Mouse (Mus musculus) embryonic stem cell, embryonic (primary cell): ENCODE data around the gene Myo18a.

Experiments
- CTCF ChIA-PET, 4 experiments: fragments of 300-600 bp in 2 of 4; fragments of 350-600 bp in 2 of 4; sonication (Branson Sonifier 250); formaldehyde crosslinking; loops; one replicate each; lab custom pipeline; 2022; ENCODE audit warnings: inconsistent platforms in 2 of 4; lab: Charles Lee
- POLR2A ChIA-PET, 4 experiments: fragments of 300-600 bp in 2 of 4; fragments of 350-600 bp in 2 of 4; sonication (Branson Sonifier 250); formaldehyde crosslinking; loops; one replicate each; lab custom pipeline; 2022; ENCODE audit warnings: antibody characterized with exemption in 4 of 4, inconsistent platforms in 1 of 4; lab: Charles Lee

Myo18a gene

GRCm38 (mm10) chr11:77783747-77784646 is 21.0 kb downstream of the Myo18a start:
- CTCF ChIA-PET: interaction anchor here (0.6 to 2.3 kb wide), 18 partner anchors 8 to 185 kb away, joined by 3 to 10 read pairs (median 4); partner anchors contain the start of gene Myo18a (in 1 of the 4)
- POLR2A ChIA-PET: interaction anchor here in 3 of 4 experiments (0.9 to 7.0 kb wide), 18 partner anchors 9 to 122 kb away, joined by 3 to 42 read pairs (median 4); partner anchors contain the start of gene Myo18a (in 1 of the 3)

DNA sequence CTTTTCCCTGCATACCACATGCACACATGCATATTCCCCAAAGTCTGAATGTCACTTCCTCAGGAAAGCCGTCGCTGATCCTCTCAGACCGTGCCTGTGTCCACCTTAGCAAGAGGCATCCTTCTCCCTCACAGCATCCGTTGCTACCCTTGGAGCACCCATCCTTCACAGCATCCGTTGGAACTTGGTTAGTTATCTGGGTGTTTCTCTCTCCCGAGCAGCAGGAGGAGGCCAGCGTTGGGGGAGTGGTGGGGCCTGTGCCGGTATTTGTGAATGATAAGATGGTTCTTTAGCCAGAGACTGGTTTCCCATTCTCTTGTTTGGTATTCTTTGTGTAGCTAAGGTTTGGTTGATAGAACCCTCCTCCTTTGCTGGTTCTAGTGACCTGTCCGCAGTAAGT is 21.8 kb downstream of the Myo18a start:
- ChIA-PET POLR2A (interaction anchor here in 3 of 4 experiments (0.6 to 7.0 kb wide), 11 partner anchors 9 to 112 kb away, joined by 3 to 42 read pairs (median 4); no protein-coding TSS in a partner anchor), CTCF (interaction anchor here in 3 of 4 experiments (0.5 to 2.3 kb wide), 11 partner anchors 9 to 184 kb away, joined by 3 to 10 read pairs (median 4); no protein-coding TSS in a partner anchor)

DNA sequence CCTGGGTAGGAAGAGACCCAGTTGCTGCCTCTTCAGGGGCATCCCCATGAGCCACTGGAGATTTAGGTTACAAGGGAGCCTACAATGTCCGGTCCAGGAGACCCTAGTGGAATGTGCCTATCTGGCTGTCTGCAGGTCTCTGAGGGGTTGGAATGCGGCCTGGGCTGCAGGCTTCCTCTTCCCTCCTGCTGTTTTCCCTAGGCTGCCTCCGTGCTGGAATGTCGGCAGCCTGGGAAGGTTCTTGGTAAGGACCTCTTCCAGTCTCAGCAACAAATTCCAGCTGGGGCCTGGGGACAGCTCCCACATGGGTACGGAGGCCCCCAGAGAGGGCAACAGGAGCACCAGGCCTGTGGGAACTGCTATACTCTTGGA is 22.3 kb downstream of the Myo18a start:
- ChIA-PET POLR2A (interaction anchor here in 3 of 4 experiments (0.9 to 7.0 kb wide), 7 partner anchors 10 to 112 kb away, joined by 3 to 42 read pairs (median 6); partner anchors contain the start of gene Nufip2 (in 1 of the 3)), CTCF (interaction anchor here in 3 of 4 experiments (1.0 to 1.6 kb wide), 6 partner anchors 19 to 277 kb away, joined by 3 to 5 read pairs (median 4); no protein-coding TSS in a partner anchor)

DNA sequence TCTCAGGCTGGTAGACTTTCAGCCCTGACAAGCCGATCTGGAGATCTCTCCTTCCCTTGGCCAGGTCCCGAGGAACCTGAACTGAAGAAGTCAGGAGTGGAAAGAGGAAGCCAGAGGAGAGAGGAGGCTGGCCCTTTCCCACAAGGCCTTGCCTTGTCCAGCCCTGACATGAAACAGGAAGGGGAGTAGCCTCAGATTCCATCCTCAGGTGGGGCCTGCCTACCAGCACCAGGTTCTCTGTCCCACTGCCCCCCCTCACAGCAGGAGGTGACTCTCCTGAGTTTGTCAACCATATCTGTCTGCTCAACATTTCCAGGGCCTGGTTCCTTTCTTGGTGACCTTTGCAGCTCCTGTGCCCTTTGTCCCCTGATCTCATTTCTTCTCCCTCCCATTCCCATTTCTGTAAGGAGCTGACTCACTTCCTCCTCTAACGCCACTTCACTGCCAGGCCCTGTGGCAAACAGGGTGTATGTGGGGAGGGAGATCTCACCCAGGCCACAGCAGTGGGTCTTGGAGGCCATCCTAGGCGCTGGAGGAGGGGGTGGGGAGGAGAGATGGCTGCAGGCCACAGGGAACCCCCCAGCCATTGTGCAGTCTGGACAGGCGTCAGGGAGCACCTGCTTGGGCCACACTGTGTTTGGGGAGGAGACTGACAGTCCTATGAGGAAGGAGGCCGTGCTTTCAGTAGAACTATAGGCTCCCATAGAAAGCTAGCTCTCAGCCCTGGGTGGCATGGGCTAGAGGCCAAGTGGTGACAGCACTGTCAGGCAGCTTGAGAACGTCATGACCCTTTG is 22.9 kb downstream of the Myo18a start:
- ChIA-PET POLR2A (interaction anchor here in 3 of 4 experiments (0.7 to 7.0 kb wide), 11 partner anchors 10 to 113 kb away, joined by 3 to 42 read pairs (median 4); partner anchors contain the start of gene Nufip2 (in 2 of the 3)), CTCF (interaction anchor here in 3 of 4 experiments (1.0 to 1.6 kb wide), 7 partner anchors 8 to 278 kb away, joined by 3 to 5 read pairs (median 4); no protein-coding TSS in a partner anchor)

GRCm38 (mm10) chr11:77787707-77788106 is 24.7 kb downstream of the Myo18a start, which contains the start of gene Gm10277:
Gm10277 (minus strand) TSS chr11:77787747.
- ChIA-PET POLR2A (interaction anchor here in 3 of 4 experiments (0.5 to 5.2 kb wide), 5 partner anchors 21 to 571 kb away, joined by 3 to 28 read pairs (median 3); partner anchors contain the start of gene Ssh2 (in 1 of the 3)), CTCF (interaction anchor here in 2 of 4 experiments (1.1 to 1.2 kb wide), 3 partner anchors 24 to 50 kb away, joined by 3 read pairs; partner anchors contain the start of gene Myo18a (in 1 of the 2))

DNA sequence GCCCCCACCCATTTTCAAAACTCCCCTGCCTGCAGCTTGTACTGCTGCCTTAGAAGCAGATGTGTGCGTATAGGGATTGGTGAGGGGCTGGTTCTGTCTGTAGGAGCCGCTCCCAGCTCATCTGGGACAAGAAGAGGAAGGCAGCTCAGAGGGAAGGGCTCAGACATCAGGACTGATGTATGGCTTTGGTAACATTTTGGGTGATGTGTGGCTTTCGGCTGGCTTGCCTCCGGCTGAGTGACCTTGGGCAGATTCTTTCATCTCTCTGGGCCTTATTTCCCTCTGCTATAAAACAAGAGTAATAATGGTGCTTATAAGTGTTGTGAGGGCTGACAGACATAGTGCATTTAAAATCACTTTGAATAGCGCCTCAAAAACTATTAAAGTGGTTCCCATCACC is 26.5 kb downstream of the Myo18a start:
- ChIA-PET POLR2A (interaction anchor here in 3 of 4 experiments (0.6 to 2.2 kb wide), 5 partner anchors 17 to 132 kb away, joined by 3 to 14 read pairs (median 4); partner anchors contain the start of gene Nufip2 (in 1 of the 3)), CTCF (interaction anchor here in 3 of 4 experiments (0.6 to 1.1 kb wide), 3 partner anchors 18 to 159 kb away, joined by 3 to 5 read pairs (median 4); no protein-coding TSS in a partner anchor)

DNA sequence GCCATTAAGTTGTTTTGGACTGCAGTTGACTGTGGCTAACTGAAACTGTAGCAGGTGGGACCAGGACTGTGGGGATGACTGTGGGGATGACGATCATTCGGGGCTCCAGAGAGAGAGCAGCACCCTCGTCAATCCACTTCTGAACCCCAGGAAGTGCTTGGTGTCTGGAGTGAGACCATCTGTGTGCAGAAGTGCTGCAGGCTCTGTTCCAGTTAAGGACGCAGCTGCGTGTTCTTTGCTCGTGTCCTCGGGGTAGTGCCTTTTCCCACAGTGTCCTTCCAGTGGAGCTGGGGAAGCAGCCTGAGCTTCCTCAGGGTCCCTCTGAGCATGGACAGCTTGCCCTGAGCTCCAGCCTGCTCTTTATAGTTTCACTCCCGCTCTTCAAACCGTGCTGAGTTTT is 27.2 kb downstream of the Myo18a start:
- ChIA-PET POLR2A (interaction anchor here in 2 of 4 experiments (0.5 to 2.2 kb wide), 9 partner anchors 15 to 104 kb away, joined by 3 to 14 read pairs (median 3); partner anchors contain the start of genes Myo18a (in 1 of the 2) and Nufip2 (in 1 of the 2)), CTCF (interaction anchor here (0.5 to 1.1 kb wide), 12 partner anchors 25 to 327 kb away, joined by 3 to 7 read pairs (median 3); partner anchors contain the start of gene Myo18a (in 1 of the 4))

DNA sequence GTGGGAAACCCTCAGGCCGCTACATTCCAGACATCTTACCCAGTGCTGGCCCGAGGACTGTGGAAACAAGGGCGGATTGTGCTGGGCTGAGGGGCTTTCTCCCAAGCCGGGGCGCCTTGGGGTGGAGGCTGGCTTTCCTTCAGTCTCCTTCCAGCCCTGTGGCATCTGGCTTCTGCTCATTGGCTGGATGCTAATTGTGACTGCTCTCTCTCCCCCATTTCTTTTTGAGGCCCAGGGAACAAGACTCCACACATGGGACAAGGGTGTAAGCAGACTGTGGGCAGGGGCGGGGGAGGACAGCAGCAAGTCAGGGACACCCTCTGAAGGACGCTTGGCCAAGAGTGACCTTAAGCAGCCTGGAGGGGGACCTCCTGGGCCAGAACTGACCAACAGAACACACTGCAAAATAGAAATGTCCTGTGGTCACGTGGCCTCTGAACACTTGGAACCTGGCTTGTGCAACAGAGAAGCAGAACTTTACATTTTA is 28.2 kb downstream of the Myo18a start:
- POLR2A ChIA-PET: interaction anchor here in 3 of 4 experiments (0.6 to 2.2 kb wide), 10 partner anchors 25 to 489 kb away, joined by 3 to 14 read pairs (median 4); partner anchors contain the start of genes Myo18a (in 1 of the 3) and Nufip2 (in 1 of the 3)
- CTCF ChIA-PET: interaction anchor here in 2 of 4 experiments (0.6 to 1.8 kb wide), 6 partner anchors 10 to 284 kb away, joined by 3 to 5 read pairs (median 4); no protein-coding TSS in a partner anchor

- CTCF ChIA-PET: interaction anchor here in 2 of 4 experiments (0.6 to 1.8 kb wide), 9 partner anchors 9 to 284 kb away, joined by 3 to 10 read pairs (median 4); partner anchors contain the start of gene Myo18a (in 1 of the 2)
- POLR2A ChIA-PET: interaction anchor here in 3 of 4 experiments (0.6 to 2.2 kb wide), 9 partner anchors 25 to 489 kb away, joined by 3 to 7 read pairs (median 3); partner anchors contain the start of gene Myo18a (in 1 of the 3)
These were observed 28.9 kb downstream of the Myo18a start for GRCm38 (mm10) chr11:77791752-77792565.

GRCm38 (mm10) chr11:77792566-77792909 is 29.5 kb downstream of the Myo18a start:
- ChIA-PET CTCF (interaction anchor here (0.5 to 1.8 kb wide), 33 partner anchors 8 to 573 kb away, joined by 3 to 15 read pairs (median 5); partner anchors contain the start of gene Myo18a (in 2 of the 4)), POLR2A (interaction anchor here in 3 of 4 experiments (0.8 to 2.3 kb wide), 17 partner anchors 9 to 120 kb away, joined by 3 to 12 read pairs (median 4); partner anchors contain the start of gene Myo18a (in 1 of the 3))

DNA sequence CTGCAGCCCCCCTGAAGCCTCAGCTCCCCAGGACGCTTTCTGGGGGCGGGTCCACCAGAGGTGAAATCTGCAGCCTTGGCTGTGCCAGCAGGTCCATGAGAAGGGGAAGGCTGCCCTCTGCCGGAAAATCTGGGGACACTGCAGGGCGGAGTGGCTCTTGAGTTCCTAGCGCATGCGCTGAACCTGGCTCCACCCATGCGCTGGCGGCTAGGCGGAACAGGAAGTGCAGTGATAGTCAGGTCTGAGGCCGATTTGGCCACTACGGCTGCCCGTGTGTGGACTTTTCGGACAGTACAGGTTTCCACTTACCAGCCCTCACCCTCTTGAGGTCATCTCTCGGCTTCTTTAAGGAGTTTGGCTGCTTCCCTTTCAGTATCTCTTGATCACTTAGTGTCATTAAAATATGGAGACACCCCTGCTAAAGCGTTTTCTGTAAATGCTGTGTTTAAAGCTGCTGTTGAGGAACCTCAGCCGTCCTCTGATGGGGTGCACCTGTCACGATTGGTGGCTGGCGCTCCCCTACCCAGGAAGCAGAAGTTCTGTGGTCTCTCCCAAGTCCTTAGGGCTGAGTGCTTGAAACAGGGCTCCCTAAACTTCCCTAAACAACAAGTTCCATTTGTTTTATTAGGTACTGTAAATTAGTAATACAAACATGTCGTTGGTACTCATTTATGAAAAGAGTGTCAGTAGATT is 30.3 kb downstream of the Myo18a start:
- POLR2A ChIA-PET: interaction anchor here in 3 of 4 experiments (0.6 to 2.3 kb wide), 18 partner anchors 10 to 120 kb away, joined by 3 to 12 read pairs (median 4); partner anchors contain the start of gene Myo18a (in 1 of the 3)
- CTCF ChIA-PET: interaction anchor here (0.5 to 1.8 kb wide), 33 partner anchors 8 to 572 kb away, joined by 3 to 15 read pairs (median 4); partner anchors contain the start of gene Myo18a (in 2 of the 4)

DNA sequence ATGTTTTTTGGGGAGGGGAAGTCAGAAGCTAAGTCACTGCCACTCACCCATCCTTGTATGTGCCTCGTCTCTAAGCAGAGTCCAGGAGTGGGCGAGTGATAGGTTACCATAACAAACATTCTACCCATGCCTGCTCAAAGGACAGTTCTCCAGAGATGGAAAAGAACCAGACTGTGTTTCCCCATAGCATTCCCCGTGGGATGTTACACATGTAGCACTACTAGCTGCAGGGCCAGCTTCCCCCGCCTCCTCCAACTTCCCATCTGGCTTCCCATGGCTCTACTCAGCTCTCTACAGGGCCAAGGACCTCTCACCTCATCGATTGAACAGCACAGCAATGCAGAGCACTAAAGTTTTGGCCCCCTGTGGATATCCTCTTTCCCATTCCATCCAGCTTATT is 32.2 kb downstream of the Myo18a start:
- POLR2A ChIA-PET: interaction anchor here in 2 of 4 experiments (0.6 to 1.6 kb wide), 4 partner anchors 12 to 115 kb away, joined by 3 to 7 read pairs (median 3); partner anchors contain the start of gene Nufip2 (in 1 of the 2)

DNA sequence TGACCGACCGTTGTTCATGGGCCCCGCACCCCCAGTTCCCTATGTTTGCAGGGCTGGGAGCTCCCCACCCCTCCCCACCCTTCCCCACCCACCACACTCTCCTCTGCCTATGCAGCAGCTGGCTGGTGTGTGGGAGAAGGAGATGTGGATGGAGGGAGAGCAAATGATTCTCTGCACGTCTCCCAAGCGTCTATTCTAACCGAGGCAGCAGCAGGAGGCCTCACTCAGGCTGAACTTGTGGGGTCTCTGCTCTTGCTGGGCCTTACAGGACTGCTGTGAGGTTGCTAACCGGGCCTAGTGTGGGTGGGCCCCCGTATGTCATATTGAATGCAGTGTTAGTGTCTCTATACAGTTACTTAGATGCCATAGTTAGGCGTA is 37.4 kb downstream of the Myo18a start:
- ChIA-PET POLR2A (interaction anchor here in 2 of 4 experiments (0.5 to 0.6 kb wide), 3 partner anchors 14 to 193 kb away, joined by 3 read pairs; partner anchors contain the start of gene Taok1 (in 1 of the 2)), CTCF (interaction anchor here in 2 of 4 experiments (0.6 to 1.3 kb wide), 7 partner anchors 8 to 167 kb away, joined by 3 to 4 read pairs (median 3); no protein-coding TSS in a partner anchor)

More for the DNA sequence above, 32.2 kb downstream of the Myo18a start:
- CTCF ChIA-PET: interaction anchor here in 3 of 4 experiments (0.5 to 1.4 kb wide), 6 partner anchors 13 to 172 kb away, joined by 3 to 7 read pairs (median 4); no protein-coding TSS in a partner anchor

DNA sequence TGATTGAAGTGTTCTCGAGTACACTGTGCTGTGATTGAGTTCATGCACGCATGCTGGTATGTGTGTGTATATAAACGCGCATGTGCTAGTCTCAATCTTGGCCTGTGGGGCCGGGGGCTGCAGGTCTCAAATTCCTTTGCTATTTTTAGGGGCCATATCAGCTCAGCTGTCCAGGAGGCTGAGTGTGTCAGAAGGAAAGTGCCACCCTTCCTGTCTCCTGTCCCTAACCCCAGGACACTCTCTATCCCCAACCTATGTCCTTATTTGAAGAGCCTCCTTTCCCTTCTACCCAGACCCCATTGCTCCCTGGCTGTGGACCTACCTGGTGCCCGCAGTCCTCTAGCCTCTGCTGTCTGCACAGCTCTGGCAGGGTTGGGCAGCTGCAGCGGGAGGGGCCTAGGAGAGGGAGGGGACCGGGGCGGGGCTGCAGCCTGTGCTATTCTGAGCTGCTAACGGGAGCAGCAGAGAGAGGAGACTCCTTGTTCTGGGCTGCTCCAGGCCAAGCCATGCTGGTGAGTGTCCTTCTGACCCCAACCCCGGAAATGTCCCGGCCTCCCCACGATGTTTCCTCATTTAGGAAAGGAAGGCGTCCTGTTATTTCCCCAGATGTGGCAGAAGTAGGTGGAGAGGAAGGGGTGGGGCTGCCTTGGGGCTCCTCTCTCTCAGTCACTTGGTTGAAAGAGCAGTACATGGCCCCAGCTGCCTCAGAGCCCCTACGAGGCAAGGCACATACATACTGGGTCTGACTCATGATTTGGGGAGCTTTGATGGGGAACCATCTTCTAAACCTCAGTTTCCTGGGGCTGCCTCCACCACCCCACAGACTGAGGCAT is 38.0 kb downstream of the Myo18a start:
- ChIA-PET POLR2A (interaction anchor here in 2 of 4 experiments (0.5 to 0.6 kb wide), 3 partner anchors 13 to 193 kb away, joined by 3 read pairs; partner anchors contain the start of gene Taok1 (in 1 of the 2)), CTCF (interaction anchor here in 2 of 4 experiments (0.5 to 1.3 kb wide), 8 partner anchors 9 to 200 kb away, joined by 3 to 4 read pairs (median 3); no protein-coding TSS in a partner anchor)
